Mouse (Mus musculus) thymus, adult 2 months (tissue): ENCODE measurements around the gene Cdc42bpa. TPM values are rescaled to one million over a fixed set of nuclear protein-coding genes. Genes with fewer than 3 reads are reported as not detected.

Source experiments
- DNase-seq: peaks from one replicate; pipeline ENCODE4 v3.0.0; 2021
- H3K27ac ChIP-seq: fragments of 200-500 bp; 2 replicates; pipeline ENCODE4 v1.5.1; 2012; ENCODE audit warnings: low read length, control low read depth; ENCODE audit not compliant: control insufficient read depth, insufficient read depth
- H3K27me3 ChIP-seq: fragments of 200-500 bp; 2 replicates; pipeline ENCODE4 v1.6.1; 2012; ENCODE audit warnings: mild to moderate bottlenecking, low read length, moderate library complexity, mixed read lengths; ENCODE audit not compliant: control insufficient read depth, insufficient read depth
- H3K36me3 ChIP-seq: fragments of 200-500 bp; 2 replicates; pipeline ENCODE4 v1.6.1; 2012; ENCODE audit warnings: mild to moderate bottlenecking, low read length, moderate library complexity; ENCODE audit not compliant: control insufficient read depth, insufficient read depth
- H3K4me1 ChIP-seq: fragments of 200-500 bp; replicated peaks from 2 replicates; pipeline ENCODE4 v1.6.1; 2012; ENCODE audit warnings: low read length; ENCODE audit not compliant: control insufficient read depth, insufficient read depth
- H3K4me3 ChIP-seq: fragments of 200-500 bp; 2 replicates; pipeline ENCODE4 v1.5.1; 2012; ENCODE audit warnings: mild to moderate bottlenecking, low read length, control low read depth, moderate library complexity; ENCODE audit not compliant: control insufficient read depth, insufficient read depth
- CTCF ChIP-seq: fragments of 200-500 bp; IDR thresholded peaks from 2 replicates; pipeline ENCODE4 v1.5.1; 2012; ENCODE audit warnings: mild to moderate bottlenecking, control low read depth, low read length, moderate library complexity, borderline replicate concordance; ENCODE audit not compliant: control insufficient read depth, poor library complexity, insufficient read depth; ENCODE audit errors: extremely low read depth
- POLR2A ChIP-seq: fragments of 200-500 bp; IDR thresholded peaks from 2 replicates; pipeline ENCODE4 v1.6.1; 2012; ENCODE audit warnings: mild to moderate bottlenecking, low read length, control low read depth, moderate library complexity; ENCODE audit not compliant: control insufficient read depth, poor library complexity, insufficient read depth; ENCODE audit errors: extremely low read depth
- WGBS: fragments of 180-500 bp; shearing (Covaris S2); methylation state at CpG from one replicate; pipeline ENCODE4 v1.1.7; 2018; 5-methylcytosine and 5-hydroxymethylcytosine counted together
- polyA plus RNA-seq: library from polyadenylated mRNA; depleted of rRNA; stranded (reverse); fragments of >200 nt; gene quantifications from 2 replicates; pipeline ENCODE4 v1.2.3, GENCODE M21; 2012

Cdc42bpa gene
- polyA plus RNA-seq, 1 experiment, result 3.9 TPM

- Histone ChIP-seq H3K4me1 (no peaks in the 10 kb centered on the region), H3K27me3 (no peaks in the 10 kb centered on the region), H3K27ac (no peak overlapping the region), H3K4me3 (no peak overlapping the region), H3K36me3 (no peaks in the 10 kb centered on the region)
- no peak for TF ChIP-seq CTCF
- TF ChIP-seq POLR2A, result no peak
- WGBS, result 90% methylated on average over 10 of the region's 10 CpGs
- no peak for DNase-seq
These were observed 15.3 kb upstream of the Cdc42bpa start for GRCm38 (mm10) chr1:179945017-179945416.

- DNase-seq, result no peak
- WGBS, result 87% methylated on average over 2 of the region's 2 CpGs
- Histone ChIP-seq H3K4me1 (no peaks in the 10 kb centered on the region), H3K27me3 (no peaks in the 10 kb centered on the region), H3K36me3 (no peaks in the 10 kb centered on the region), H3K4me3 (no peak overlapping the region), H3K27ac (no peak overlapping the region)
- TF ChIP-seq CTCF, result no peak
- no peak for TF ChIP-seq POLR2A
These were observed 13.7 kb upstream of the Cdc42bpa start for GRCm38 (mm10) chr1:179946616-179947015.

- Histone ChIP-seq H3K36me3 (no peaks in the 10 kb centered on the region), H3K27me3 (no peaks in the 10 kb centered on the region), H3K27ac (no peak overlapping the region), H3K4me3 (no peak overlapping the region), H3K4me1 (no peaks in the 10 kb centered on the region)
- 96% methylated on average over 2 of the region's 2 CpGs for WGBS
- no peak for TF ChIP-seq POLR2A
- TF ChIP-seq CTCF, result no peak
- DNase-seq, result no peak
These were observed 12.6 kb upstream of the Cdc42bpa start for GRCm38 (mm10) chr1:179947653-179948052.

GRCm38 (mm10) chr1:179951597-179951996 lies 8.7 kb upstream of the Cdc42bpa start:
- no peak for TF ChIP-seq CTCF
- Histone ChIP-seq H3K27me3 (no peaks in the 10 kb centered on the region), H3K4me1 (no peaks in the 10 kb centered on the region), H3K36me3 (no peaks in the 10 kb centered on the region), H3K4me3 (no peak overlapping the region), H3K27ac (no peak overlapping the region)
- 94% methylated on average over 7 of the region's 7 CpGs for WGBS
- no peak for DNase-seq

GRCm38 (mm10) chr1:179953251-179953650 lies 7.0 kb upstream of the Cdc42bpa start:
- Histone ChIP-seq H3K27me3 (no peaks in the 10 kb centered on the region), H3K27ac (no peak overlapping the region), H3K4me1 (no peaks in the 10 kb centered on the region), H3K4me3 (no peak overlapping the region), H3K36me3 (no peaks in the 10 kb centered on the region)
- WGBS, result 98% methylated on average over 3 of the region's 3 CpGs
- no peak for DNase-seq
- TF ChIP-seq CTCF, result no peak
- TF ChIP-seq POLR2A, result no peak

- 94% methylated on average over 3 of the region's 3 CpGs for WGBS
- Histone ChIP-seq H3K36me3 (no peaks in the 10 kb centered on the region), H3K27me3 (peaks cover 9% of the 10 kb centered on the region), H3K4me3 (no peak overlapping the region), H3K27ac (no peak overlapping the region), H3K4me1 (peaks cover 6% of the 10 kb centered on the region; the same call in 1 of the 2 replicates)
- DNase-seq, result no peak
- TF ChIP-seq CTCF (no peak), POLR2A (no peak)
These were observed 2.8 kb upstream of the Cdc42bpa start for GRCm38 (mm10) chr1:179957431-179957830.

- Histone ChIP-seq H3K4me1 (peaks cover 6% of the 10 kb centered on the region; the same call in 1 of the 2 replicates), H3K27me3 (peaks cover 9% of the 10 kb centered on the region), H3K27ac (no peak overlapping the region), H3K4me3 (peak overlapping the region; percentile 56), H3K36me3 (no peaks in the 10 kb centered on the region)
- peak; percentile 26 for DNase-seq
- no peak for TF ChIP-seq POLR2A
- TF ChIP-seq CTCF, result no peak
- 6% methylated on average over 41 of the region's 41 CpGs for WGBS
These were observed 1.2 kb upstream of the Cdc42bpa start for GRCm38 (mm10) chr1:179958871-179959720.
